Mouse (Mus musculus) brain, embryonic 14.5 days (tissue): Measurements from ENCODE around the gene 2900011O08Rik.

Experiments
- CTCF ChIP-seq: fragments of 200-500 bp; IDR thresholded peaks from 2 replicates; pipeline ENCODE4 v1.5.1; 2012; ENCODE audit warnings: inconsistent platforms, mild to moderate bottlenecking, moderate library complexity, borderline replicate concordance; ENCODE audit not compliant: insufficient read depth, insufficient read length; ENCODE audit errors: extremely low read depth
- POLR2A ChIP-seq: fragments of 200-500 bp; IDR thresholded peaks from 2 replicates; pipeline ENCODE4 v1.6.1; 2012; ENCODE audit warnings: mild to moderate bottlenecking, inconsistent platforms, borderline replicate concordance; ENCODE audit not compliant: poor library complexity, insufficient read depth, insufficient read length, severe bottlenecking; ENCODE audit errors: extremely low read depth

DNA sequence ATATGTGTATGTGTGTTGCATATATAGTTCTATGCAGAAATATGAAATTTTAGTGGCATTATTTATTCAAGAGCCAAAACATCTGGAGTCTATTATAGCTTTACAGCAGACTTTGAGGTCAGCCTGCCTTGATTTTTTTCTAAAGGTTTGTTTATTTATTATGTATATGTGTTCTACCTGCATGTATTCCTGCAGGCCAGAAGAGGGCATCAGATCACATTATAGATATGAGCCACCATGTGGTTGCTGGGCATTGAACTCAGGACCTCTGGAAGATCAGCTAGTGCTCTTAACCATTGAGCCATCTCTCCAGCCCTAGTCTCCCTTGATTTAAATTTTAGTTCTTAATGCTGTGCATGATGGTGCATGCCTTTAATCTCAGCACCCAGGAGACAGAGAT lies 161.3 kb downstream of the 2900011O08Rik start:
- TF ChIP-seq CTCF (no peak), POLR2A (no peak)
